Mouse (Mus musculus) monocyte, adult 5-6 weeks (primary cell): Measurements from ENCODE around the gene Adm2. TPM values are rescaled to one million over a fixed set of nuclear protein-coding genes. Genes with fewer than 3 reads are reported as not detected.

ENCODE experiments used
- ATAC-seq: fragments of 153-309, 156-312 bp; replicated peaks from 2 replicates; pipeline ENCODE4 v1.8.0; 2017; ENCODE audit warnings: mild to moderate bottlenecking; ENCODE audit not compliant: low TSS enrichment, insufficient number of reproducible peaks, severe bottlenecking, poor library complexity, low FRiP score
- total RNA-seq: library from RNA; stranded (forward); fragments of 200-1000, 200-491, 200-594 nt; gene quantifications from 3 replicates; pipeline ENCODE4 v1.2.3, GENCODE M21; 2017

The Adm2 gene
- total RNA-seq, 1 experiment from 2014 or later = not detected

DNA sequence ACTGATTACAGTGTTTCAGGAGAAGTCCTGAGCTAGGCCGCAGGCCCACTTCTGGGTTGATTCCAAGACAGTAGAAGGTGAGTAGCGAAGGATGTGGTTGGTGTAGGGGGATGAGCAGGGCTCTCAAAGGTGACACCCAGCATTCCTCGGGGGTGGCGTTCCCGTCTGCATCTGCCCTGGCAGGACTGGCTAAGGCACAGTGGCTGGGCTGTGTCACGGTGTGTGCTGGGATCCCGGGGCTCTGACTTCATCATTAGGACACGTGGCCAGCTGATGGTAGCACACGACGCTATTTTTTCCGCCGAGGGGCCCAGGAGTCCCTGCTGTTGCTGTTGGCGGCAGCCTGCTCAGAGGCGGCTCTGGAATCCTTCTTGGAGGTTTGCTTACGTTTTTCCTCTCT is 28.8 kb downstream of the Adm2 start:
- ATAC-seq = no peak

DNA sequence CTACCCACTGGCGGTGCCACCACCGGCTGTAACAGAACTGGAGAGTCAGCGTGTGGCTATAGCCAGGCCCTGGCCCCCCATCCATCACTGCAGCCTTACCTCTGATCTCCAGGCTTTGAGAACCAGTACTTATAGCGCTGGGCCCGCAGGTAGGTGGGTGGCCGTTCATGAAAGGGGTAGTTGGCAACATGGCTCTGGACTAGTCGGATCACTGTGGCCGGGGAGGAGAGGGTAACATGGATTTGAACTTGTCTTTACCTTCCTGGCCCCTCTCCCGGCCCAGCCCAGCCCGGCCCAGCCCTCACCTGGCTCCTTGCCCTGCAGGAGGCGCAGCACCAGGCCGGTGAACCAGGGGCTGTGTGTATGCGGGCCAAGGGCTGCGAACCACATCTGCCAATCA is 29.5 kb downstream of the Adm2 start:
- ATAC-seq = no peak

DNA sequence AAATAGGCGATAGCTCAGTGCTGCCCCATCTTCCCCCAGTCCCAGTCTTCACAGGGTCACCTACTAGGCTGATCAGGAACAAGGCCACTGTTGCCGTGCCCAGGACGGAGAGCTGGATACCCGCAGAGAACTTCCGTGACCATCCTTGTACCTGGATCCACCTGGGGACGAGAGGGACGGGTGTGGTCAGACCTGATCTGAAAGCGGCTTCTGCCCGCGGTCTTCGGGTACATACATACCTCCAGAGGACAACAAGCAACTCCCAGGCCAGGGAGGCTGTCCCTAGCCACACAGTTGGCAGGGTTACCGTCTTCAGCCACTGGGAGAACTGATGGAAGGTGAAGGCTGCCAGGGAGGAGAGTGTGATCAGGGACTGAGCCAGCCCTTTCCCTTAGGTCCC is 30.3 kb downstream of the Adm2 start:
- ATAC-seq = no peak

DNA sequence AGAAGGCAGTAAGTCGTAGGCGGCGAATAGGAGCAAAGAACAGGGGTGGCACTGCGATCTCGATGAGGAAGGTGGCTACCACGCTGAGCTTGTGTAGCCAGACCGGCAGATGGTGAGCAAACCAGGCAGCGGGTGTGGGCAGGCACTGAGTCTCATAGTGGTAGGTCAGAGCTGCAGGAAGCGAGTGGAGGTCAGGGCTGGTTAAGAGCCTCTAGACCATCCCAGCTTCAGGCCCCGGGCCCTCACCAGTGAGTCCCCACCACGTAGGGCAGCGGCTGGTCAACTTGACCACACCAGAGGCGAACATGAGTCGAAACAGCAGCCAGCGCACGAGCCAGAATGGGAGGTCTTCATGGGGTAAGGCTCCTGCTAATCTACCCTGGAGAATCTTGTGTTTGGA is 31.3 kb downstream of the Adm2 start:
- ATAC-seq = no peak

DNA sequence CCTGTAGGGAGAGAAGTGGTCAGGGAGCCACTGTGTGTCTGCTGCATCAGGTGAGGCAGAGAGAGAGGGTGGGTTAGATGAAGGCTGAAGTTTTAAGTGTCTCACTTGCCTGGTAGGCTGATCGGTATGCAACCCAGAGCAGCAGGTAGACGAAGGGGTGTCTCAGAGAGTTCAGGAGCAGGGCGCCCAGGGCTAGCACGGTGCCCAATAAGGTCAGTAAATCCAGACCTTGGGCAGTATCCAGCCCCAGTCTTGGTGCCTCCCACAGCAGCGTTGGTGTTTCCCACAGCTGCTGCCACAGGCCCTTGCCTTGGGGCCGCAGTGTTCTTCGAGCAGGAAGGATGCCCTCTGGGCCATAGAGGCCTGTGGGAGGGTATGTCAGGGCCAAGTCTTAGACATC is 31.9 kb downstream of the Adm2 start:
- ATAC-seq = no peak

DNA sequence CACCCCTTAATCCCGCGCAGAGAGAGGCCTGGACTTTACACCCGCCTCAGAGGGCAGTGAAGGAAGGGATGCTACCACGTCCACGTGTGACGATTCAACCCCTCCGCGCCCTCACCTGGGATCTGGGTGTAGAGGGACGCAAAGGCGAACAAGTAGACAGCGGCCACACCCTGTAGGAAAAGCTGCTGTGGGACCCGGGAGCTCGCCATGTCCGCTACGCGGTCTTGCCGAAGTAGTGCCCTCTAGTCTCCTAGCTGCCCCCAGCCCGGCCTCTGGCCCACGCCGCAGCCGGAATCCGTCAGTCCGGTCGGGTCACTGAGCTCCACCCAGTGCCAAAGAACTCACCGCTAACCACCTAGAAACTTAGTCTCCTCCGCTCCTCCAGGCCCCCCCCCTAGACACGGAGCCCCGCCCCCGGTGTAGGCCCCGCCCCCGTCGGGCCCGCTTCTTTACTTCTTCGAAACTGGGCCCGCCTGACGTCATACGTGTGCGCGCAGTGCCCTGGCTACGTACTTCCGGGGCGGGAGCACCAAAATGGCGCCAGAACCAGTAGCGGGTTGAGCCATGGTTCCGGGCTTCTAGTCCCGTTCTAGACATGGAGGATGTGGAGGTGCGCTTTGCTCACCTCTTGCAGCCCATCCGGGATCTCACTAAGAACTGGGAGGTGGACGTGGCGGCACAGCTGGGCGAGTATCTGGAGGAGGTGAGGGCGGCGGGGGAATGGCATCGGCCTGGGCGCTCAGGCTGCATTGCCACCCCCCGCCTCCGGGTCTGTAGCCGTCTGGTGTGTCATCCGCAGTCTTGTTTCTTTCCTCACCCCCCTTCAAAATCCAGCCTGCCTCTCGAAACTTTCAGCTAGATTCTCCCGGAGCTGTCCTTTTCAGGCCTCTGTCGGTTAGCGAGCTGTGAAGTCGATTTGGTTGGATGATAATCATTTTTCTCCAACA is 33.0 kb downstream of the Adm2 start, which contains the start of the genes Lmf2 and Ncaph2:
Gene Lmf2, minus strand, starts transcription at position 419 of the 947 bp plus-strand sequence.
Gene Ncaph2, plus strand, starts transcription at position 479 of the 947 bp plus-strand sequence.
- peak; percentile 88 for ATAC-seq

DNA sequence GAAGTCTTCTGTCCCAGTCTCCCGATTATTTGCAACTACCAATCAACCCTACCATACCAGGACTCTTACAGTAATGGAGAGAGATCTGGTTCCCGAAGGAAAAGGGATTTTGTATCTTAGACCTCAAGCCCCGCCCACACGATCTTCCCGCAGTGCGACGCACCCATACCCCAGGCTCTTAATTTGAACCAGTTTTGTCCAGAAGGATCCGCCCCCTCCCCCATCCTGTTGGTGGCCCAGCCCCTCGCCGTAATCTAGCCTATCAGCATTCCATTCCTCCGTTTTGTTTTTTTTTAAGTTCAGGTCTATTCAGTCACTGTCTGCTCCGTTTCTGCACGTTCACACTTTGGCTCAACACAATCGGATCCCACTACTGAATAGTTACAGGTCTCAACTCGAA is 33.9 kb downstream of the Adm2 start:
- no peak for ATAC-seq

DNA sequence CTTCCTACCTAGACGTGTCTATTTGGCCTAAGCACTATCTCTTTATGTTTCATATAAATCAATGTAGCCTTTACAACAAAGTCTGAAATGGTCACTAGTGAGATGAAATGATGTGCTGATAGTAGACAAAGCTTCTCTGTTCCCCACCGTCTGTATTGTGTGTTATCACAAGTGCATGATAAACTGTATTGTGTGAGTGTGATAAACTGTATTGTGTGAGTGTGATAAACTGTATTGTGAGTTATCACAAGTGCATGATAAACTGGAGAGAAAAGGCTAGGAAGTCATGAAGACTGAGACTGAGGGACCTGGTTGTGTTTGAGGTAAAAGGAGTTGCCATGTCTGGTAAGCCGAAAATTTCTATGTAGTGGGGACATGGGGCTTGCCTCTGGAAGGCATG is 36.3 kb downstream of the Adm2 start:
- ATAC-seq = no peak

DNA sequence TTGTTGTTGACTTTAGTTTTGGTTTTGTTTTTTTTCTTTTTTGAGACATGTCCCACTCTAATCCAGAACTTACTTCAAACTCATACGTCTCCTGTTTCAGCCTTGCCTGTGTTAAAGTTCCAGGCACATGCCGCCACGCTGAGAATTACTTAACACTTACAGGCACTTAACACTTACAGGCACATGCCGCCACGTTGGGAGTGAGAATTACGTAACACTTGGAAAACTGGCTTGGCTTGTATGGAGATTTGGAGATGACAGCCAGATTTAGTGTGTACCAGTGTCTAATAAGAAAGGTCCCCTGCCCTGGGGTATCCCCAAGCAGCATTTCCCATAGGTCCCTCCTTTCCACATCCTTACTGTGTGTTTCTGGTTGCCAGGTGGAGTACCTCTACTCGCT is 40.5 kb downstream of the Adm2 start:
- no peak for ATAC-seq

DNA sequence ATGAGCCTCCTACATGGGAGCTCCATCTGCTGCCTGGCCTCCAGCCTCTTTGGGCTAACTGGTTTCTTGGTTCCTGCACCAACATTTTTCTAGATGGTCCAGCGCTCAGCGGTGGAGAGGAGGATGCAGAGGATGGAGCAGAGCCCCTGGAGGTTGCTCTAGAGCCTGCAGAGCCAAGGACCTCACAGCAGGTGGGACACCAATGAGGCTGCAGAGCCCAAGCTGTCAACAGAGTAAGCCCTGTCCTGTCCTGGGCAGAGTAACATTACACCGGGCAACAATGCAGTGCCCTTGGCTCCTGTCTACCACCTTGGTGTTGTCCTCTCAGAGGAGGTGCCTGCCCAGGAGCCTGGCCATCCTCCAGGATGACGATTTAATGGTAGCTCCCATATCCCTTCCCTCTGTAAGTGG is 42.6 kb downstream of the Adm2 start:
- 0 out of 2 replicates have a peak, but pooled peaks have one; percentile 7 for ATAC-seq

DNA sequence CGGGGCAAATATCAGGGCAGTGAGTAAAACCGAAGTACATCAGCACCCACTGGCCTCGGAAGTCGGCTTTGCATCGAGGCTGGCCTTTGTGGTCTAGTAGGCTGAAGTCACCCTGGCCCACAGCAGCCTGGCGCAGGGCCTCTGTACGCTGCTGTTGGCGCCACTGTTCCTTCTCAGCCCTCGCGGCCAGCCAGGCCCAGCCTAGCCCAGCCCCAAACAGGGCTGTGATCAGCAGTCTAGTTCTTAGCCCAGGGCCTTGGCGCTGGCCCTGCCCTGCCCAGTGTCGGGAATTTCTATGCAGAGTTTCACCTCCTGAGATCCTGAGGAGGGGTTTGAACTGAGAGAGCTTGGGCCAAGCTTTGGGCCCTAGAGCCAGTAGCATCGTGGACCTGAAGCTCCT is 49.5 kb downstream of the Adm2 start:
- no peak for ATAC-seq

DNA sequence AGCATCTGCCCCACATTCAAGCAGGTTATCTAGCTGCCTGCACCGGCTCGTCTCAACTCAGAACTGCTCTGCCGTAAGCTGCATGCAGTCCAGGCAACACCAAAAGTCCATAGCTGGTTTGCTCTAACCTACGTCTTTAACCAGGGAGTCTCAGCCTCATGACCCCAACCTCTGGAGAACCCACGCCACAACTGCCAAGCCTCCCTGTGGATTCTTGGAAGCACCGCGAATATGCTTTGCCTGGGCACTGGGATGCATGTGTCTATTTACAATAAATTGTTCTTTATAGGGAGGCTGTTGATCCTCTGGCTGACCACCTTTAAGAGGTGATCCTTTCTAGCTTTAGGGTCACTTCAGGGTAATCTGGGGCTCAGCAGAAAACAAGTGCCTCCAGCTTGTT is 50.0 kb downstream of the Adm2 start:
- ATAC-seq = no peak

DNA sequence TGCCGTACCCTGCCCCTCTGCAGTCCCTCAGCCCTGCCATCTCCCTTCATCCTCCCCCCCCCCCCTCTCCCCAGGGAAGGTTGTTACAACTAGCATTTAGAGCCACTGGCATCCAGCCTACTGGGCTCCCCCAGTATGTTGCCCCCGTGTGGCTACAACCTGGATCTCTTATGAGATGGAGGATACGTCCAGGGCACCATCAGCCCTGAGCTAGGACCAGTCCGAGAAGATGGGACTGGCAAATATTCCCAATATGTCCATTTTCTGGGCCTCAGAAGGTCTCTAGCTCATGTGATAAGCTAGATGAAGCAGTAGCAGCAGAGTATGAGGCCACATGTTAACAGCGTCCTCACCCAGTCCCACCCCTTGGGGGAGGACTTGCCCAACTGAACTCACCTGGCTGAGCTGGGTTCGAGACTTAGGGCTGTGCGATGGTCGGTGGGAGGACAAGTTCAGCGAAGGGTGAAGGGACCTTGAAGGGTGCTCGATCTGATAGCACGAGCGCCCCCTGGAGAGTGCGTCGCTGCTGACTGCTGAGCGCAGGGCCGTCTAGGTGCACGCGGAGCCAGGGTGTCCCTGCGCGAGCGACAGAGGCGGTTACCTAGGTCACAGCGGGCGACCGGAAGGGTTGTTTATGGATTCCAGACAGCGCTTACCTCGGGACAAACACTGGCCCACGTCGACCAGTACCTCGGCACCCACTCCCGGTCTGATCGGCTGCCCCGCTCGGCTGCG is 50.7 kb downstream of the Adm2 start:
- peak; percentile 72 for ATAC-seq

DNA sequence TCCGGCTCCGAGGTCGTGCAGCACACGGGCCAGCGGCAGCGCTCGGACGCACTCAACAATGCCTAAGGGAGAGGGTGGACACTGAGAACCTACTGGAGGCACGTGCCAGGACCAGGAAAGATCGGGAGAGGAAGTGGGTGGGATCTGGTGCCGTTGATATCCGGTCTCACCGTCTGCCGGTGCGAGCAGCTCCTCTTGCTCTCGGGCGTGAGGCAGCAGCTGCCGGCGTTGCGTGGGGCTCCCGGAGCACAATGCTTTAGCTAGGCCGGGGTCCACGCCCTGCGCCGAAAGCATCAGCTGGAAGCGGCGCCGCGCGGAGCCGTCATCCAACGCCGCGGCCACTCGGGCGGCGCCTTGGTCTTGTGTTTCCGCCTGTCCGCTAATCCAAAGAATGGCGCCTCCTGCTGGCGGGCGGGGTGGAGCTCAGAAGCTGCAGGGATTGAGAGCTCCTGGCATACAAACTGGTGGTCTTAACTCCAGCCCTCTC is 51.3 kb downstream of the Adm2 start, which contains the start of gene Sco2:
Gene Sco2, minus strand, starts transcription at position 85 of the 487 bp plus-strand sequence.
- peak; percentile 42 for ATAC-seq

Other genes with a start within 250 kb of the Adm2 start
- 39.1 to 48.0 TPM (median 42.2 TPM) in 3 replicates for gene Trabd, start 247.6 kb upstream of the Adm2 start, total RNA-seq
- gene Selenoo, start 233.6 kb upstream of the Adm2 start, total RNA-seq = 13.1 to 23.8 TPM (median 16.3 TPM) in 3 replicates
- 11.0 to 27.3 TPM (median 26.4 TPM) in 3 replicates for gene Tubgcp6, start 199.6 kb upstream of the Adm2 start, total RNA-seq
- 19.4 to 24.3 TPM (median 20.6 TPM) in 3 replicates for gene Hdac10, start 194.0 kb upstream of the Adm2 start, total RNA-seq
- 0.39 to 5.8 TPM (median 3.7 TPM) in 3 replicates for gene Mapk12, start 182.0 kb upstream of the Adm2 start, total RNA-seq
- 4.5 to 6.6 TPM (median 4.6 TPM) in 3 replicates for gene Mapk11, start 173.1 kb upstream of the Adm2 start, total RNA-seq
- gene Plxnb2, start 141.9 kb upstream of the Adm2 start, total RNA-seq = 145 to 153 TPM (median 153 TPM) in 3 replicates
- 2.1 to 3.1 TPM (median 2.7 TPM) in 3 replicates for gene Dennd6b, start 126.2 kb upstream of the Adm2 start, total RNA-seq
- gene Ppp6r2, start 111.2 kb upstream of the Adm2 start, total RNA-seq = 16.8 to 32.5 TPM (median 19.4 TPM) in 3 replicates
- 86.3 to 141 TPM (median 130 TPM) in 3 replicates for gene Sbf1, start 7.4 kb upstream of the Adm2 start, total RNA-seq
- not detected in 3 replicates for gene Miox, start 11.7 kb downstream of the Adm2 start, total RNA-seq
- gene Lmf2, start 32.9 kb downstream of the Adm2 start, total RNA-seq = 9.0 to 27.2 TPM (median 20.9 TPM) in 3 replicates
- gene Ncaph2, start 33.0 kb downstream of the Adm2 start, total RNA-seq = 71.4 to 99.9 TPM (median 80.6 TPM) in 3 replicates
- gene Sco2, start 51.1 kb downstream of the Adm2 start, total RNA-seq = 5.4 to 9.4 TPM (median 6.3 TPM) in 3 replicates
- gene Tymp, start 54.3 kb downstream of the Adm2 start, total RNA-seq = 0.57 TPM in 1 of 3 replicates, not detected in the others
- not detected in 3 replicates for gene Odf3b, start 56.6 kb downstream of the Adm2 start, total RNA-seq
- gene Klhdc7b, start 62.2 kb downstream of the Adm2 start, total RNA-seq = not detected in 3 replicates
- gene Syce3, start 87.8 kb downstream of the Adm2 start, total RNA-seq = not detected in 3 replicates
- 0.75 to 8.6 TPM (median 1.8 TPM) in 3 replicates for gene Cpt1b, start 103.1 kb downstream of the Adm2 start, total RNA-seq
- gene C730034F03Rik, start 106.9 kb downstream of the Adm2 start, total RNA-seq = 9.7 to 24.4 TPM (median 15.7 TPM) in 3 replicates
- 0.76 to 1.2 TPM in 2 of 3 replicates, not detected in the other for gene Gm44502, start 107.0 kb downstream of the Adm2 start, total RNA-seq
- gene Chkb, start 107.2 kb downstream of the Adm2 start, total RNA-seq = 95.3 to 120 TPM (median 95.5 TPM) in 3 replicates
- gene Mapk8ip2, start 131.2 kb downstream of the Adm2 start, total RNA-seq = not detected in 3 replicates
- gene Arsa, start 154.7 kb downstream of the Adm2 start, total RNA-seq = 11.2 to 12.6 TPM (median 11.7 TPM) in 3 replicates
- gene Shank3, start 176.9 kb downstream of the Adm2 start, total RNA-seq = not detected in 3 replicates
- 0.85 TPM in 1 of 3 replicates, not detected in the others for gene Acr, start 245.6 kb downstream of the Adm2 start, total RNA-seq